Mouse (Mus musculus): ENCODE measurements around the gene Sema6d. TPM values are rescaled to one million over a fixed set of nuclear protein-coding genes. Genes with fewer than 3 reads are reported as not detected.

The Sema6d gene
- polyA plus RNA-seq, 1 experiment = 0.60 TPM

GRCm38 (mm10) chr2:124640500-124641193, 550.9 kb downstream of the Sema6d start:
- H3K27me3 ChIP-seq (ENCODE audit: control insufficient read depth, insufficient read depth, low read length, poor library complexity, severe bottlenecking) = no peaks in the 10 kb centered on the region; the same call in 1 of the 2 replicates
- no peaks in the 10 kb centered on the region for H3K9me3 ChIP-seq (replicated peaks; ENCODE audit: control insufficient read depth, insufficient read depth, low read length, poor library complexity, severe bottlenecking)
- H3K9ac ChIP-seq (ENCODE audit: low read depth, poor library complexity, severe bottlenecking) = no peak overlapping the region
- TF ChIP-seq POLR2A (IDR thresholded peaks at IDR 0.05; ENCODE audit: insufficient read depth, low read length) = no peak
- no peak for TF ChIP-seq CTCF (IDR thresholded peaks at IDR 0.05; ENCODE audit: low read depth, low read length)
- TF ChIP-seq EP300 (IDR thresholded peaks at IDR 0.05; ENCODE audit: insufficient read depth, low read depth, low read length) = no peak
- H3K4me3 ChIP-seq (ENCODE audit: low read depth, low read length) = no peak overlapping the region
- H3K27ac ChIP-seq (ENCODE audit: insufficient read depth, low read length) = no peak overlapping the region
- H3K36me3 ChIP-seq (ENCODE audit: control insufficient read depth, insufficient read depth, low read length, poor library complexity, severe bottlenecking) = no peaks in the 10 kb centered on the region
- H3K4me1 ChIP-seq (ENCODE audit: control insufficient read depth, insufficient read depth, low read length) = no peaks in the 10 kb centered on the region

- no peak for TF ChIP-seq EP300 (IDR thresholded peaks at IDR 0.05; ENCODE audit: insufficient read depth, low read depth, low read length)
- no peak for TF ChIP-seq CTCF (IDR thresholded peaks at IDR 0.05; ENCODE audit: low read depth, low read length)
- no peak for TF ChIP-seq POLR2A (IDR thresholded peaks at IDR 0.05; ENCODE audit: insufficient read depth, low read length)
These were observed 551.4 kb downstream of the Sema6d start for GRCm38 (mm10) chr2:124641194-124641558.

GRCm38 (mm10) chr2:124642131-124642530, 552.4 kb downstream of the Sema6d start:
- H3K9ac ChIP-seq (ENCODE audit: low read depth, poor library complexity, severe bottlenecking) = no peak overlapping the region
- no peaks in the 10 kb centered on the region for H3K9me3 ChIP-seq (replicated peaks; ENCODE audit: control insufficient read depth, insufficient read depth, low read length, poor library complexity, severe bottlenecking)
- no peaks in the 10 kb centered on the region for H3K4me1 ChIP-seq (ENCODE audit: control insufficient read depth, insufficient read depth, low read length)
- H3K4me3 ChIP-seq (ENCODE audit: low read depth, low read length) = no peak overlapping the region
- H3K27ac ChIP-seq (ENCODE audit: insufficient read depth, low read length) = no peak overlapping the region
- H3K27me3 ChIP-seq (ENCODE audit: control insufficient read depth, insufficient read depth, low read length, poor library complexity, severe bottlenecking) = no peaks in the 10 kb centered on the region; the same call in 1 of the 2 replicates
- H3K36me3 ChIP-seq (ENCODE audit: control insufficient read depth, insufficient read depth, low read length, poor library complexity, severe bottlenecking) = no peaks in the 10 kb centered on the region
- TF ChIP-seq POLR2A (IDR thresholded peaks at IDR 0.05; ENCODE audit: insufficient read depth, low read length) (no peak), EP300 (IDR thresholded peaks at IDR 0.05; ENCODE audit: insufficient read depth, low read depth, low read length) (no peak), CTCF (IDR thresholded peaks at IDR 0.05; ENCODE audit: low read depth, low read length) (no peak)

More at GRCm38 (mm10) chr2:124641194-124641558, 551.4 kb downstream of the Sema6d start:
- Histone ChIP-seq H3K27me3 (ENCODE audit: control insufficient read depth, insufficient read depth, low read length, poor library complexity, severe bottlenecking) (no peaks in the 10 kb centered on the region; the same call in 1 of the 2 replicates), H3K9me3 (replicated peaks; ENCODE audit: control insufficient read depth, insufficient read depth, low read length, poor library complexity, severe bottlenecking) (no peaks in the 10 kb centered on the region), H3K9ac (ENCODE audit: low read depth, poor library complexity, severe bottlenecking) (no peak overlapping the region), H3K36me3 (ENCODE audit: control insufficient read depth, insufficient read depth, low read length, poor library complexity, severe bottlenecking) (no peaks in the 10 kb centered on the region), H3K27ac (ENCODE audit: insufficient read depth, low read length) (no peak overlapping the region), H3K4me1 (ENCODE audit: control insufficient read depth, insufficient read depth, low read length) (no peaks in the 10 kb centered on the region), H3K4me3 (ENCODE audit: low read depth, low read length) (no peak overlapping the region)

- Histone ChIP-seq H3K4me3 (ENCODE audit: low read depth, low read length) (no peak overlapping the region), H3K9me3 (replicated peaks; ENCODE audit: control insufficient read depth, insufficient read depth, low read length, poor library complexity, severe bottlenecking) (no peaks in the 10 kb centered on the region), H3K27ac (ENCODE audit: insufficient read depth, low read length) (no peak overlapping the region), H3K36me3 (ENCODE audit: control insufficient read depth, insufficient read depth, low read length, poor library complexity, severe bottlenecking) (no peaks in the 10 kb centered on the region), H3K9ac (ENCODE audit: low read depth, poor library complexity, severe bottlenecking) (no peak overlapping the region), H3K27me3 (ENCODE audit: control insufficient read depth, insufficient read depth, low read length, poor library complexity, severe bottlenecking) (no peaks in the 10 kb centered on the region), H3K4me1 (ENCODE audit: control insufficient read depth, insufficient read depth, low read length) (no peaks in the 10 kb centered on the region)
- TF ChIP-seq EP300 (IDR thresholded peaks at IDR 0.05; ENCODE audit: insufficient read depth, low read depth, low read length) = no peak
- no peak for TF ChIP-seq POLR2A (IDR thresholded peaks at IDR 0.05; ENCODE audit: insufficient read depth, low read length)
- no peak for TF ChIP-seq CTCF (IDR thresholded peaks at IDR 0.05; ENCODE audit: low read depth, low read length)
These were observed 560.8 kb downstream of the Sema6d start for GRCm38 (mm10) chr2:124650609-124651008.

GRCm38 (mm10) chr2:124651146-124651545, 561.4 kb downstream of the Sema6d start:
- no peak overlapping the region for H3K9ac ChIP-seq (ENCODE audit: low read depth, poor library complexity, severe bottlenecking)
- no peak for TF ChIP-seq CTCF (IDR thresholded peaks at IDR 0.05; ENCODE audit: low read depth, low read length)
- TF ChIP-seq EP300 (IDR thresholded peaks at IDR 0.05; ENCODE audit: insufficient read depth, low read depth, low read length) = no peak
- no peak for TF ChIP-seq POLR2A (IDR thresholded peaks at IDR 0.05; ENCODE audit: insufficient read depth, low read length)
- no peaks in the 10 kb centered on the region for H3K9me3 ChIP-seq (replicated peaks; ENCODE audit: control insufficient read depth, insufficient read depth, low read length, poor library complexity, severe bottlenecking)
- H3K27me3 ChIP-seq (ENCODE audit: control insufficient read depth, insufficient read depth, low read length, poor library complexity, severe bottlenecking) = no peaks in the 10 kb centered on the region
- H3K4me1 ChIP-seq (ENCODE audit: control insufficient read depth, insufficient read depth, low read length) = no peaks in the 10 kb centered on the region
- H3K27ac ChIP-seq (ENCODE audit: insufficient read depth, low read length) = no peak overlapping the region
- H3K4me3 ChIP-seq (ENCODE audit: low read depth, low read length) = no peak overlapping the region
- no peaks in the 10 kb centered on the region for H3K36me3 ChIP-seq (ENCODE audit: control insufficient read depth, insufficient read depth, low read length, poor library complexity, severe bottlenecking)

GRCm38 (mm10) chr2:124653161-124653560, 563.4 kb downstream of the Sema6d start:
- Histone ChIP-seq H3K4me3 (ENCODE audit: low read depth, low read length) (no peak overlapping the region), H3K36me3 (ENCODE audit: control insufficient read depth, insufficient read depth, low read length, poor library complexity, severe bottlenecking) (no peaks in the 10 kb centered on the region), H3K9me3 (replicated peaks; ENCODE audit: control insufficient read depth, insufficient read depth, low read length, poor library complexity, severe bottlenecking) (no peaks in the 10 kb centered on the region), H3K9ac (ENCODE audit: low read depth, poor library complexity, severe bottlenecking) (no peak overlapping the region), H3K27ac (ENCODE audit: insufficient read depth, low read length) (no peak overlapping the region), H3K4me1 (ENCODE audit: control insufficient read depth, insufficient read depth, low read length) (no peaks in the 10 kb centered on the region), H3K27me3 (ENCODE audit: control insufficient read depth, insufficient read depth, low read length, poor library complexity, severe bottlenecking) (no peaks in the 10 kb centered on the region)
- TF ChIP-seq EP300 (IDR thresholded peaks at IDR 0.05; ENCODE audit: insufficient read depth, low read depth, low read length) = no peak
- no peak for TF ChIP-seq CTCF (IDR thresholded peaks at IDR 0.05; ENCODE audit: low read depth, low read length)

Measured in ES-Bruce4 (cell line).